Mouse (Mus musculus) ovary, adult 18-20 months (tissue): ENCODE results near the gene Naa40.
A peak's percentile ranks its signal among the peaks of the same experiment; 100 is the strongest.

Source experiments
- DNase-seq: peaks from one replicate; pipeline ENCODE4 v3.0.0; 2022; ENCODE audit warnings: low spot score, mixed read lengths

The Naa40 gene

DNA sequence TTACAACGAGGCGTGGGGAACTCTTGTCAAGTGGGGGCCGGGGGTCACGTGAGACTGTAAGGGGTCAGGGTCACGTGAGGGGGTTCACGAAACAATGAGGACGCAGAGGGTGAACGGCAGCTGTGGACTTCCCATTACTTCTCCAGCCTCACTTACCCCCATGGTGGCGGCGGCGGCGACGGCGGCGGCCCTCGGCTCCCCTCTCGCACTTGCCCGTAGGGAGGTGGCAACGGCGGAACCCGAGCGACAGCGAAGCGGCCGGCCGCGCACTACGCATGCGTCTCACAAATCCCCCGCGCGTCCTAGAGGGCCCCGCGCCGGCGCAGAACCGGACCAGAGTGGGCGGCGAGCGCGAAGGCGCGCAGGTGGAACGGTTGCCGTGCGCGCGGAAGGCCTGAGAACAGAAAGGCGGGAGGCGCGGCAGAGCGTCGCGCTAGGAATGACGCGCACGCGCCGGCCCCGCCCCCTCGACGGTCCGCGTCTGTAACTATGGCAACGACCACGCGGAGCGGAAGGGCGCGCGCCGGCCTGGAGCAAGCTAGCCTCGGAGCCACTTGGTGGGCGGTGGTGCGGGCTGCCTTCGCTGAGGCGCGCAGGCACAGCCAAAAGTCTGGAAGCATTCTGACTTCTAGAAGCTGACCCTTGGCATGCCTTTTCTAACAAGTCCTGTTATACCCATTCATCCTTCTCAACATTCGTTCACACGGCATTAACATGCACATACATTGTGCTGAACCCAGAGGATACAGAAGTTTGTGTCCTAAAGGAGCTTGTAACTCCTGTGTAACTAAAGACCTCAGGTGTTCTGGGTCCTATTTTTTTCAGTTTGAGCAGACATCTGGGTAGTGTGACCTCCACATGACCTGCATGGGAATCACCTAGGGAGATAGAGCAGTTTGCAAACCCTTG, at the start of gene Naa40:
Gene Naa40, minus strand, starts transcription at position 402 of the 909 bp plus-strand sequence.
- DNase-seq: peak; percentile 91

GRCm38 (mm10) chr19:7289767-7290166, 48.8 kb upstream of the Naa40 start:
- DNase-seq: no peak

GRCm38 (mm10) chr19:7288288-7288687, 47.3 kb upstream of the Naa40 start:
- DNase-seq: no peak

DNA sequence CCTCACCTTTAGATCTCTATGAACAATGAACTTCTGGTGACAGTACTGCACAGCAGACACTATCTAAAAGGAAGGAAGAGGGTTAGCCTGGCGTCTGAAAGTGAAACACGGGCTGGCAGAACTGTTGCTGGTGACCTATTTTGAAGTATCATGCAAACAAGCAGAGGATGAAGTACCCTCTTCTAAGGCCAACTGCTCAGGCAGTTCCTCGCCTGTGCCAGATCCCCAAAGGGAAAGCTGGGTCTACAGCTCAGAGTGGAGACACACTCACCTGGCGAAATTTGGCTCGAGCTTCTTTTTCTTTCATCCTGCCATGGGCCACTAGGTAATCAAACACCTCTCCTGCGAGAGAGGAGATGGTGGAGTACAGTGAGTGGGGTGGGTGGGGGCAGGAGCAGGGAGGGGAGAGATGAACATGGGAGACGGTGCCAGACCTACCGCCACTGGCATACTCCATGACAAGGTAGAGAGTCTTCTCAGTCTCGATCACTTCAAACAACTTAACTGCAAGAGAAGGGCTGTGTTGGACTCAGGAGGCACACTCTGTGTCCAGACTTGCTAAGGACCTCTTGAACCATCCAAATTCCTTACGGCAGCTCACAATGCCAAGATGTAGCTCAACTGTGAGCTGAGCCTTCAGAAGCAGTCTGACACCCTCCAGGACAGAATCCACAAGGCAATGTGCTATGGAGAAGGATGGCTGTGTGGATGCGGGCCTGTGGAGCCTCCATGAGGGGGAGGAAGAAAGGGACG, 45.8 kb upstream of the Naa40 start:
- DNase-seq: no peak

- no peak for DNase-seq
These were observed 39.8 kb upstream of the Naa40 start for GRCm38 (mm10) chr19:7280557-7281330.

DNA sequence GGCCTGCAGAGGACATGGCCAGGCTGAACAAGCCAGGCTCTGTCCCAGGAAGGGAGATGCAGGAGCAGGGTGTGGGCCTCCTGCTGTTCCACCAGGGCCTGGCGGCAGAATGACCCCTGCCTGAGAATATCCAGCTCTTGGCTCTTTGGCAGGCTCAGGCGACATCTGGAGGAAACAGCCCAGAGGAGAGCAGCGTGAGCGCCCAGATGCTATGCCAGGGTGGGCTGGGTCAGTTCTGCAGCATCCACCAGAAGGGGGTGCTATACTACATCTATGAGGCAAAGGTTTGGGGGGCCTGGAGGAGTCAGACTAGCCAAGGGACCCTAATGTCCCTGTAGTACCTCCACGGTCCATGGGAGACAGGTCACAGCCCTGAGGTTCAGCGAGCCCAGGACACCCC, 38.1 kb upstream of the Naa40 start:
- DNase-seq: no peak

DNA sequence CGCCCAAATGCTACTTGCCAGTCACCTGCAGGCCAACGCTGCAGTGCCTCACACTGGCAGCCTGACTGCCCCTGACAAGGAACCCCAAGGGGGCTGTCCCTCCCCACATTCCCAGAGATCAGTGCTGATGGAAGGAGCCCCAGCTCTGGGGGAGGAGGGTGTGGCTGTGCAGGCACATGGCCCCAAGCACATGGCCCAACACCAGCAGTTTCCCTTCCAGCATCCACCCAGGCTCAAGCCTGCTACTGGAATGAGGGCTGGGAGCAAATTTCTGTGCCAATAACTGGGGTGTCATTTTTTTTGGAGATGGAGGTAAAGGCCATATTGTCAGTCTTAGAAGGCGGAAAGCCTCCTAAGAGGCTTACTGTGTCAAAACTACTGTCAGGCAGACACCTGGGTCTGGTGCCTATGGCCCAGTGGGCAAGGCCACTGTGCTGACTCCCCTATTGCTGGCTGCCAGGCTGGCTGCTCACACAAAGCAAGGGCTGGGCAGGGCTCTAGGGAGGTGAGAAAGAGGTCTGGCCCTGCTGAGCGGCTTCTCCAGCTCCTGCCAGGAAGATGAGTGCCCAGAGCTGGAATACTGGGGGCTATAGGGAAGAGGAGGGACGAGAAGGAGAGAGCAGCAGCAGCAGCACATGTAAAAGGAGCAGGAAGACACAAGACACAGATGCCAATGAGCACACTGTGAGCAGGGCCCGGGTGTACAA, 37.4 kb upstream of the Naa40 start:
- DNase-seq: no peak

DNA sequence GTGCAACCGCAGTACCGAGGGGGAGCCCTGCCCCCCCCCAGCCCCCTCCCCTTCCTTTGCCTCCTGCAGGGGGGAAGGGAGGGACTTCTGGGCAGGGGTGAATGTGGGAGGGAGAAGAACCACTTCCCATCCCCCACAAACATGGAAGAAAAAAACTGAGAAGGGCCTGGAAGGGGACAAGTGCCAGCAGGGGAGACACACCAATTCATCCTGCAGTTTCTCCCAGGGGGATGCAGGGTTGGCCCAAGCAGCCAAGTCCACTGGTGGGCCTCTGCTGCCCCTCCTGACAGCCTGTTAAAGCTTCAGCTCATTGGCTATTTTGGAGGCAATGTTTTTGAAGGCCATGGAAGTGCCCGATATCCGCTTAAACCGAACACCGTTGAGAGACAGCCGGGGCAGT, 35.8 kb upstream of the Naa40 start:
- DNase-seq: no peak

GRCm38 (mm10) chr19:7276053-7276659, 35.2 kb upstream of the Naa40 start:
- no peak for DNase-seq

- DNase-seq: no peak
These were observed 34.3 kb upstream of the Naa40 start for GRCm38 (mm10) chr19:7275131-7275789.

GRCm38 (mm10) chr19:7274326-7274990, 33.5 kb upstream of the Naa40 start:
- no peak for DNase-seq

DNA sequence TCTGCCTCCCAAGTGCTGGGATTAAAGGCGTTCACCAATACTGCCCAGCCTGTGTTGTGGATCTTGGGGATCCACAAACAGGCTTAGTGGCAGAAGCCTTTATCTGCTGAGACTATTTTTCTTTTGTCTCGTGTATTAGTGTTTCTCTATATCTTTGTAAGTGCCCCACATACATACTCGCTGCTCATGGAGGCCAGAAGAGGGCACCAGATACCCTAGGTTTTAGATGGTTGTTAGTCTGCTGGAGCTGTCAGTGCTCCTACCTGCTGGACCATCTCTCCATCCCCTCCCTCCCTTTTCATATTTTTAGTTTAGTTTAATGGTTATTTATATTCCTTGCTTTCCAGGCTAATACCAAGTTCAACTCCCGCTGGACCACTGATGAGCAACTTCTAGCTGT, 32.5 kb upstream of the Naa40 start:
- DNase-seq: no peak

- DNase-seq: no peak
These were observed 28.5 kb upstream of the Naa40 start for GRCm38 (mm10) chr19:7269290-7270044.

- DNase-seq: no peak
These were observed 27.7 kb upstream of the Naa40 start for GRCm38 (mm10) chr19:7268722-7269090.

GRCm38 (mm10) chr19:7267781-7268721, 27.1 kb upstream of the Naa40 start:
- peak; percentile 76 for DNase-seq

DNA sequence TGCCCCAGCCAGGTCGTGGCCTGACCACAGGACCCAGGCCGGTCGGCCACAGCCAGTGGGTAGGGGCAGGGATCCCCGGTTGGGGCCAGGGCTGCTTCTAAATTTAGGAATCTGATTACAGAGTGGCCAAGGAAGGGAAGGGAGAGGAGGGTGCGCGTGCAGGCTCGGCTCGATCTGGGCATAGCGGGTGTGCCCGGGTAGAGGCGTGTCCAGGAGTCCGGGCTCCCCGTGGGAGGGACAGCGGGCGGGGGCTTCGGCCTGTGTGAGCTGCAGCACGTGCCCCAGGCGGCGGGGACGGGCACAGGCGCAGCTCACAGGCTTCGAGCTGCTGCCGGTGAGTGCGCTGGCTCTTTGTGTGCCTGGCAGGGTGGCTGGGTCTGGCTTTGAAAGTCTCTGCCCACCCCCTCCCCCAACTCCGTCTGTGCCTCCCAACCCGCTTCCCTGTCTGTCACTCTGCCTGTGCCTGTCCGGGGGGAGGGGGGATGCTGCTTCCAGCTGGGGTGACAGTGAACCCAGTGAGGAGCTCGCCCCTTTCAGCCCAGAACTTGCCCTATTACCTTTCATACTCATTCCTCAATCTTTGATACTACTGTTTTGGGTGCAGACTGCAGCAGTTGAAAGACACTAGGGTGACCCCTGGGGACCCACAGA, 26.2 kb upstream of the Naa40 start, which contains the start of gene Rcor2:
Gene Rcor2, plus strand, starts transcription at position 235 of the 651 bp plus-strand sequence.
- DNase-seq: peak; percentile 84

GRCm38 (mm10) chr19:7266421-7266831, 25.4 kb upstream of the Naa40 start:
- no peak for DNase-seq
